Mouse (Mus musculus) layer of hippocampus, adult 2 months (tissue): ENCODE measurements at regions not wholly inside any gene's neighbourhood (a gene's known extent, or its start where the extent isn't known, plus 50 kb on each side); places are given as distances from the start of the nearest gene placed in this dataset.

Source experiments
- DNase-seq, 2 experiments: peaks; one replicate each; pipeline ENCODE4 v3.0.0; 2022; ENCODE audit warnings: low spot score in 2 of 2
- H3K27ac ChIP-seq: fragments of 200-600 bp; 2 replicates; pipeline ENCODE4 v1.8.1; 2022
- H3K4me3 ChIP-seq: fragments of 200-600 bp; 2 replicates; pipeline ENCODE4 v1.8.1; 2022; ENCODE audit warnings: mild to moderate bottlenecking
- CTCF ChIP-seq: fragments of 200-600 bp; conservative IDR thresholded peaks from 2 replicates; pipeline ENCODE4 v1.8.1; 2022; ENCODE audit warnings: antibody characterized with exemption, mild to moderate bottlenecking, moderate library complexity

GRCm38 (mm10) chr3:149347241-149347992, 357.1 kb upstream of the Adgrl2 start:
- DNase-seq: no peak
- TF ChIP-seq CTCF: no peak
- no peak overlapping the region for H3K27ac ChIP-seq
- H3K4me3 ChIP-seq: no peak overlapping the region

DNA sequence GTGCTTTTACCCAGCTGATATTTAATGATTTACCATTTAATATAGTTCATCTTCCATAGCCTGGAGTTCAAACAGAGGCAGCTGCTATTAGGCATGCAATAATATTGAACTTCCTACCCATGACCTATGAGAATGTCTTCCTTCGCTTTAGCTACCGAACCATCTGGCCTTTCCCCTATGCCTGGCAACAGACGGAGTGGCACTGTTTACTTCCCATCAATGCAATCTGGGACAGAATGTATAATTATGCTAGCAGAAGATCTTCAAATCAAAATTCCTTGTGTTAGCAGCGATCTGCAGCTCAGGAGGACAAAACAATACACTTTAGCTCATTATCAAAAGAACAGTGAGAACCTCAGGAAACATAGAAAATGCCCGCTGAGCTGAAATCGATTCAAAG, 352.2 kb upstream of the Adgrl2 start:
- H3K4me3 ChIP-seq: no peak overlapping the region
- DNase-seq: peak in 1 of 2 experiments; percentile 21
- TF ChIP-seq CTCF: no peak
- H3K27ac ChIP-seq: peak overlapping the region; percentile 32; the same call in 1 of the 2 replicates

DNA sequence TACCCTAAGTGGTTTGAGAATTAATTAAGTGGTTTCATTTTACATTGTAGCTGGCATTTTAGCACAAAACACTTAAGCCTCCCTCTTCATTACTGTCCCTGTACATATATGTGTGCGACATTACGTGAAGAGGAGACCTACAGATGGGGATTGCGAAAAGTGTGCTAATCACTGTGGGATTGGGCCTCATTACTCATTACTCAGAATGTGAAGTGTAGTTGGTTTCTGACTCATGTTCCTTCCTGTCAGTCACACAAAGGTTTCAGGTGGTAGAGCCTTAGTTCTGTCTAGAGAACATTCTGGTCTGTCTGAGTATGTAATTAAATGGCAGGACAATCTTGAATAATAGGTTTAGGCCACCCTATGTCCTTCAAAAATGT, 349.0 kb upstream of the Adgrl2 start:
- no peak for DNase-seq
- no peak for TF ChIP-seq CTCF
- H3K4me3 ChIP-seq: no peak overlapping the region
- H3K27ac ChIP-seq: no peak overlapping the region

DNA sequence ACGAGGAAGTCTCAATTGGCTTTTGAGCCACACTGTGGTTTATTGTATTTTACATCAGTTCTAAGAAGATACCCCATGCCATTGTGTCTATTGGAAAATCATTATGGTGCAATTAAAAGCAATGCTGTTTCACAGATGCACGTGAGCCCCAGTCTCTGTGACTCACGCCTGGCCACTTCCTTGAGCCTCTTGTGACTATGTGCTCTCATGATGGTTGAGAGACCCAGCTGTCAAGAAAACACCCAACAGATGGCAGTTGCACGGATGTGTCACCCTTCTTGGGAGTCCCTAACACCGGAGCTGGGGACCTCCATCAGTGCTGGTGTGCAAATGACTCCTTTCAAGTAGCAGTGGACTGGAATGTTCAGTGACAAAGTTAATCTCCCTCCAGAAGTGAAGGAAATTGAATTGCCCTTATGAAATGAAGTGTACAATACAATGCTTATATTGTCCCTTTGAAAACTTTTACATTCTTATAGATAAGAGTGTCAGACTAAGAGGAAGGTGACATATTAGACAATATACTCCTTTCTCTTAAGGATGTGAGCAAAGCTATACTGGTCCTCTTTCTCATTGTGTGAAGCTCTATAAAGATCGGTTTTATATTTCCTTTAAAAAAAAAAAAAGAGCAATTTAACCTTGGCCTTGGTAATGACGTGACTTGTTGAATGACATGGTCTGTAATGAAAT, 348.5 kb upstream of the Adgrl2 start:
- TF ChIP-seq CTCF: no peak
- DNase-seq: no peak
- H3K27ac ChIP-seq: no peak overlapping the region
- no peak overlapping the region for H3K4me3 ChIP-seq

- Histone ChIP-seq H3K4me3 (no peak overlapping the region), H3K27ac (no peak overlapping the region)
- DNase-seq: no peak
- TF ChIP-seq CTCF: no peak
These were observed 344.9 kb upstream of the Adgrl2 start for GRCm38 (mm10) chr3:149335259-149335658.

DNA sequence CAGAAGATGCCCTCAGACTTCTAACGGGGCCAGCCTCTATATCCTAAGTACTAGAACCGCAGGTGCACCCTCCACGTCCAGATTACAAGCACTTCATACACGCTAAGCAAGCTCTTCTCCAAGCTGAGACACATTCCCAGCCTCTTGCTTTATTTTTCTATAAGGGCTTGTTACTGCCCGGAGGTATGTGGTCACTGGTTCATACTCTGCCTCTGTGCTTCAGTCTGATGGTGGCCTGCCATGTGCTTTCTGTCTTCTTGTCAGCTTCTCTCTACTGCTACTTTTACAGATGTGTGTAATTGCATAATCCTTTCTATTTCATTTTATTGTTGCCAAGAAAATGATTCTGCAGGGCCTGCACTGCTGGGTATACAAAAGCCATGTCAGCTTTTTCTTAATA, 343.3 kb upstream of the Adgrl2 start:
- Histone ChIP-seq H3K27ac (no peak overlapping the region), H3K4me3 (no peak overlapping the region)
- no peak for TF ChIP-seq CTCF
- no peak for DNase-seq

GRCm38 (mm10) chr3:149333131-149333530, 342.8 kb upstream of the Adgrl2 start:
- no peak for TF ChIP-seq CTCF
- no peak overlapping the region for H3K4me3 ChIP-seq
- no peak for DNase-seq
- H3K27ac ChIP-seq: no peak overlapping the region

GRCm38 (mm10) chr3:149332105-149332504, 341.8 kb upstream of the Adgrl2 start:
- DNase-seq: no peak
- no peak overlapping the region for H3K4me3 ChIP-seq
- TF ChIP-seq CTCF: no peak
- H3K27ac ChIP-seq: no peak overlapping the region

GRCm38 (mm10) chr3:149331251-149331960, 341.1 kb upstream of the Adgrl2 start:
- no peak for DNase-seq
- no peak for TF ChIP-seq CTCF
- H3K4me3 ChIP-seq: no peak overlapping the region
- no peak overlapping the region for H3K27ac ChIP-seq

GRCm38 (mm10) chr3:149330716-149331115, 340.4 kb upstream of the Adgrl2 start:
- Histone ChIP-seq H3K27ac (no peak overlapping the region), H3K4me3 (no peak overlapping the region)
- no peak for TF ChIP-seq CTCF
- no peak for DNase-seq

- no peak overlapping the region for H3K4me3 ChIP-seq
- no peak overlapping the region for H3K27ac ChIP-seq
- DNase-seq: no peak
- no peak for TF ChIP-seq CTCF
These were observed 339.7 kb upstream of the Adgrl2 start for GRCm38 (mm10) chr3:149330041-149330440.

DNA sequence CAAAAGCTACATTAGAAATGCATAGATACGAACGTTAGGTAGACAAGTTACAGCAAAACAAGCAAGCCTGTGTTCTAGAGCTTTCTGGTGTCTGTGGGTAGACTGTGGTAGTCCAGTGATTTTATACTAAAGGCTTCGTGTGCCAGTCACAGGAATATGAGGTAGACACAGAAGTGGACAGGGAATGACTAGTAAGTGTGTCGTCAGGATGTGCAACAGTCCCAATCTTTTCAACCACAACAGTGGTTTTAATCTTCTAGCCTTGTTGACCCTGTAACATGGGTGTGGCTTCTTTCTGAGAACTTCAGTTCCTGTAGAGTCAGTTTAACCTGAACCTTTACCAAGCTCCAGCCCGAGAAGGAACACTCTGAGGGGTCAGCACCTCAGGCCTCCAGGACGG, 339.3 kb upstream of the Adgrl2 start:
- DNase-seq: no peak
- no peak for TF ChIP-seq CTCF
- no peak overlapping the region for H3K4me3 ChIP-seq
- H3K27ac ChIP-seq: no peak overlapping the region

DNA sequence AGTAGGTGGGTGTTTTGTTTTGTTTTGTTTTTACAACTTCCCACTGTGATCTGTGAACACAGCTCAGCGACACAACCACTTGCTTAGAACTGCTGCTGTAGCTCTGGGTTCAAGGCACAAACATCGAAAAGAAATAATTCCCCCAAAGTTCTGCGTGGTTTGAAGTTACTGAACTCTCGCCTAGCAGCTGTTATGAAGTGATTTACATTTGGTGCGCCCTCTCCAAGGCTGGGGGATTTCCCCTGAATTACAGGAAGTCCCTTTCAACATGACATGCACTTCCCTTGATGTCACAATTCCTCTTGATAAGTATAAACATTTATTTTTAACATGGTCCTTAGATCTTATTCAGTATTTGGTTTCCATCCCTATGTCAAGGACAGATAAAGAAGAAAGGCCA, 336.3 kb upstream of the Adgrl2 start:
- no peak overlapping the region for H3K4me3 ChIP-seq
- DNase-seq: no peak
- H3K27ac ChIP-seq: no peak overlapping the region
- no peak for TF ChIP-seq CTCF
